Mouse (Mus musculus) liver, adult 2 months (tissue): Measurements from ENCODE around the gene Cnga1. TPM values are rescaled to one million over a fixed set of nuclear protein-coding genes. Genes with fewer than 3 reads are reported as not detected.

ENCODE experiments used
- DNase-seq: peaks from one replicate; pipeline ENCODE4 v3.0.0-alpha.2; 2011; ENCODE audit warnings: low read depth, low spot score; ENCODE audit errors: extremely low read depth
- H3K27ac ChIP-seq: fragments of 200-500 bp; replicated peaks from 2 replicates; pipeline ENCODE4 v1.5.1; 2012; ENCODE audit warnings: low read depth, mild to moderate bottlenecking, control low read depth, inconsistent platforms, low read length; ENCODE audit not compliant: insufficient read depth
- H3K27me3 ChIP-seq: fragments of 200-500 bp; 2 replicates; pipeline ENCODE4 v1.6.1; 2012; ENCODE audit warnings: mild to moderate bottlenecking, moderate library complexity, low read length, inconsistent platforms; ENCODE audit not compliant: control insufficient read depth, insufficient read depth
- H3K36me3 ChIP-seq: fragments of 200-500 bp; 2 replicates; pipeline ENCODE4 v1.6.1; 2012; ENCODE audit warnings: low read length, inconsistent platforms; ENCODE audit not compliant: control insufficient read depth, insufficient read depth
- H3K4me1 ChIP-seq: fragments of 200-500 bp; 2 replicates; pipeline ENCODE4 v1.6.1; 2011; ENCODE audit warnings: low read length; ENCODE audit not compliant: control insufficient read depth, insufficient read depth
- H3K4me3 ChIP-seq: fragments of 200-500 bp; 2 replicates; pipeline ENCODE4 v1.5.1; 2011; ENCODE audit warnings: low read depth, mild to moderate bottlenecking, control low read depth, low read length, moderate library complexity; ENCODE audit not compliant: insufficient read depth
- H3K79me2 ChIP-seq: fragments of 200-500 bp; 2 replicates; pipeline ENCODE4 v1.6.1; 2012; ENCODE audit warnings: inconsistent platforms, mild to moderate bottlenecking, low read length, moderate library complexity; ENCODE audit not compliant: control insufficient read depth, insufficient read depth
- H3K9ac ChIP-seq: fragments of 200-500 bp; 2 replicates; pipeline ENCODE4 v1.6.1; 2012; ENCODE audit warnings: low read depth, mild to moderate bottlenecking, control low read depth, inconsistent platforms, low read length
- CTCF ChIP-seq: fragments of 200-500 bp; IDR thresholded peaks from 2 replicates; pipeline ENCODE4 v1.5.1; 2011; ENCODE audit warnings: low read depth, low read length, control low read depth
- POLR2A ChIP-seq: fragments of 200-500 bp; IDR thresholded peaks from 2 replicates; pipeline ENCODE4 v1.6.1; 2011; ENCODE audit warnings: low read length, control low read depth; ENCODE audit not compliant: insufficient read depth; ENCODE audit errors: extremely low read depth
- WGBS: fragments of 180-500 bp; shearing (Covaris S2); methylation state at CpG from one replicate; pipeline ENCODE4 v1.1.7; 2018; 5-methylcytosine and 5-hydroxymethylcytosine counted together
- polyA plus RNA-seq: library from polyadenylated mRNA; depleted of rRNA; stranded (reverse); fragments of >200 nt; gene quantifications from 2 replicates; pipeline ENCODE4 v1.2.3, GENCODE M21; 2012; rRNA removed
- total RNA-seq: library from RNA; depleted of rRNA; stranded (reverse); fragments of >200 nt; gene quantifications from 2 replicates; pipeline ENCODE4 v1.2.3, GENCODE M21; 2014; rRNA removed

Gene Cnga1
- total and polyA plus RNA-seq, 2 experiments = not detected

DNA sequence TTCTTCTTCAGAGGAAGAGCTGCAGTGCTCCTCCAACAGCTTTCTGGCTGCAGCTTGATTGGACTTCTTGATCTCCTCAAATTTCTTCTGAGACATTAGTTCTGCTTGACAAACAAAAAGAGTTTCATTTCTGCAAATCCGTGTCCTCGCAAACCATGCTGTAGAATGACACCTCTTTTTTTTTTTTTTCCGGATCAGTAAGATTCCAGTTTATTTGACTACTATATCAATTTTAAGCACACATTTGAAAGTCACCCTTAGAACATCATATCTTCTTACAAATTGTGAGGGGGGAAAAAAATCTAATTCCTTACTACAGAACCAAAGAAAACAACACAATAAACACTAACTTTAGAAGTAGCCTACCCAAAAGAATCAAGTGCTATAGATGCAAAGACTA lies 87.8 kb downstream of the Cnga1 start:
- H3K36me3 ChIP-seq = peaks cover 21% of the 10 kb centered on the region
- 92% methylated on average over 3 of the region's 3 CpGs for WGBS
- TF ChIP-seq CTCF (no peak), POLR2A (no peak)
- no peaks in the 10 kb centered on the region for H3K27me3 ChIP-seq
- peaks cover 3% of the 10 kb centered on the region; the same call in 1 of the 2 replicates for H3K4me1 ChIP-seq
- H3K79me2 ChIP-seq = peaks cover 6% of the 10 kb centered on the region; the same call in 1 of the 2 replicates
- DNase-seq = no peak
- no peak overlapping the region for H3K4me3 ChIP-seq
- no peak overlapping the region for H3K9ac ChIP-seq
- H3K27ac ChIP-seq = no peak overlapping the region

Other genes with a start within 250 kb of the Cnga1 start
- gene Corin, start 139.8 kb downstream of the Cnga1 start, total RNA-seq = 0.13 and 0.46 TPM in 2 replicates
- gene Corin, start 139.8 kb downstream of the Cnga1 start, polyA plus RNA-seq = 0.10 TPM in 1 of 2 replicates, not detected in the other
- 6.9 and 9.7 TPM in 2 replicates for gene Nfxl1, start 84.6 kb downstream of the Cnga1 start, total RNA-seq
- gene Nfxl1, start 84.6 kb downstream of the Cnga1 start, polyA plus RNA-seq = 3.3 and 6.0 TPM in 2 replicates
- gene Zar1, start 63.0 kb downstream of the Cnga1 start, total RNA-seq = not detected in 2 replicates
- gene Zar1, start 63.0 kb downstream of the Cnga1 start, polyA plus RNA-seq = not detected in 2 replicates
- not detected in 2 replicates for gene Gm5868, start 56.7 kb downstream of the Cnga1 start, total RNA-seq
- not detected in 2 replicates for gene Gm5868, start 56.7 kb downstream of the Cnga1 start, polyA plus RNA-seq
- gene Nipal1, start 3.5 kb upstream of the Cnga1 start, total RNA-seq = 22.1 and 36.8 TPM in 2 replicates
- 3.0 and 5.2 TPM in 2 replicates for gene Nipal1, start 3.5 kb upstream of the Cnga1 start, polyA plus RNA-seq
- gene Txk, start 108.5 kb upstream of the Cnga1 start, total RNA-seq = 0.20 and 0.46 TPM in 2 replicates
- gene Txk, start 108.5 kb upstream of the Cnga1 start, polyA plus RNA-seq = 0.15 and 0.22 TPM in 2 replicates
- gene Tec, start 224.2 kb upstream of the Cnga1 start, total RNA-seq = 17.7 and 24.7 TPM in 2 replicates
- gene Tec, start 224.2 kb upstream of the Cnga1 start, polyA plus RNA-seq = 5.3 and 6.6 TPM in 2 replicates